Mouse (Mus musculus) urinary bladder, postnatal 25 days (tissue): ENCODE data around the gene Armc10.
"Not testable (repeated sequence)": the region's sequence is repeated elsewhere in the genome, so short reads cannot be mapped to it uniquely, and the experiment has no call there.

Experiments
- DNase-seq: peaks from one replicate; pipeline ENCODE4 v3.0.0; 2022; ENCODE audit warnings: low spot score

Armc10 gene

GRCm38 (mm10) chr5:21702873-21703475, 57.4 kb downstream of the Armc10 start:
- DNase-seq: no peak

GRCm38 (mm10) chr5:21703708-21704107, 58.1 kb downstream of the Armc10 start:
- no peak for DNase-seq

DNA sequence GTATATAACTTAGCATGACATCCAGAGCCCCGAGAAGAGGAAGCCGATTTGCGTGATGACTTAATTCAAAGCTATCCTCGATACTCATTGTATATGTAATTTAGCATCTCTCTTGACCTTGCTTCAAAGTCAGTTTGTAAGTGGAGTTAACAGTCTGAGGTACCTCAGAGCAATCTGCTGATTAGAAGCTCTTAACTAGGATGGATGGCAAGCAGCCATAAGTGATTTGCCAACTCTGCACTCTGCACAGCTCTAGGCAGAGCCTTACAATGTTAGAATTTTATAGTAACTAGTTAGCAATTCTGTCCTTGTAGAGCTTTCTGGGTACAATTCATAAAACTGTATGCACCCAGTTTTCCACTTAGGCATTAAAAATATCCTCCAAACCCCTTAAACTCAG, 60.9 kb downstream of the Armc10 start:
- DNase-seq: no peak

- not testable (repeated sequence) for DNase-seq
These were observed 62.4 kb downstream of the Armc10 start for GRCm38 (mm10) chr5:21708011-21708410.
